Mouse (Mus musculus): Measurements from ENCODE around the gene Cacna1s. TPM values are rescaled to one million over a fixed set of nuclear protein-coding genes. Genes with fewer than 3 reads are reported as not detected.

The Cacna1s gene
- polyA plus RNA-seq, 1 experiment: 16.5 TPM

DNA sequence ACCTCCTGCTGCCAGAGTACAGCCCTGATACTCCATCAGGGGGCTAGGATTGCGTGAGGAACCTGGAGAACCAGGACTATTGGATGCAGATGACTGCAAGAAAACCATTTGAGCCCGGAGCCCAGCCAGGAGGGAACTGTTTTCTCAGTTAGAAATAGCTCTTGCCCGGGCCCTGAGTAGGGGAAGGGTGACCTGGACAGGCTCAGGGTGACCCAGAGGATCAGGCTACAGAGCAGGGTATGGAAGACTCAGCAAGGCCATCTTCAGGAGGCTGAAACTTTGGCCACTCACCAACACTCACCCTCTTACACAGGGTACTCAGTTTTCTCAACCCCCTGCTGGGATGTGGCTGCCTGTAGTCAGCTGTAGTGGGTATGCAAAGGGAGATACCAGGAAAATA lies 15.0 kb downstream of the Cacna1s start:
- Histone ChIP-seq H3K27ac (ENCODE audit: control insufficient read depth, insufficient read depth, low read depth, low read length) (no peak overlapping the region), H3K4me1 (ENCODE audit: control insufficient read depth, insufficient read depth, low read length) (no peaks in the 10 kb centered on the region), H3K36me3 (ENCODE audit: control insufficient read depth, insufficient read depth, low read length) (no peaks in the 10 kb centered on the region), H3K27me3 (ENCODE audit: control insufficient read depth, insufficient read depth, low read length) (no peaks in the 10 kb centered on the region), H3K4me3 (ENCODE audit: control insufficient read depth, low read depth, low read length) (no peak overlapping the region)
- TF ChIP-seq POLR2A (IDR thresholded peaks at IDR 0.05; ENCODE audit: control insufficient read depth, low read depth, low read length) (no peak), CTCF (IDR thresholded peaks at IDR 0.05; ENCODE audit: control insufficient read depth, insufficient read depth, insufficient replicate concordance, low read depth, low read length) (no peak)

DNA sequence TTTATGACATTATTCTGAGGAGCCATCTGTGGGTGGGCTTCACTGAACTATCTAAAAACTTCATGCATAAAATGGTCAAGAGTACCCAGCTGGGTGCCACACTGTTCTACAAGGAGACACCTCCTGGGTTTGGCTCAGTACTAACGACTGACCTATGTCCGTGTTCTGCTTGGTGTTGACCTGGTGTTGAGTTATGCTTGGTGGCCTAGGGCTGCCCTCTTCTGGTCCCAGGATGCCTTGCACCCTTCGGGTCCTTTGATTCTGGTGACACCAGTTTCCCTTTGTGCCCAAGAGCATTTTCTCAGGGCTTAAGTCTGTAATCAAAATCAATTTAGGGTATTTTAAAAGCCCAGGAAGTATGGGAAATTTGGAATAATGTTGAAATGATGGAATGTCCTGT lies 23.5 kb downstream of the Cacna1s start:
- Histone ChIP-seq H3K4me1 (ENCODE audit: control insufficient read depth, insufficient read depth, low read length) (no peaks in the 10 kb centered on the region), H3K27ac (ENCODE audit: control insufficient read depth, insufficient read depth, low read depth, low read length) (no peak overlapping the region), H3K4me3 (ENCODE audit: control insufficient read depth, low read depth, low read length) (no peak overlapping the region), H3K27me3 (ENCODE audit: control insufficient read depth, insufficient read depth, low read length) (no peaks in the 10 kb centered on the region), H3K36me3 (ENCODE audit: control insufficient read depth, insufficient read depth, low read length) (no peaks in the 10 kb centered on the region)
- TF ChIP-seq CTCF (IDR thresholded peaks at IDR 0.05; ENCODE audit: control insufficient read depth, insufficient read depth, insufficient replicate concordance, low read depth, low read length): peak; percentile 64; the same call in 1 of the 2 replicates
- TF ChIP-seq POLR2A (IDR thresholded peaks at IDR 0.05; ENCODE audit: control insufficient read depth, low read depth, low read length): no peak

- no peak for TF ChIP-seq CTCF (IDR thresholded peaks at IDR 0.05; ENCODE audit: control insufficient read depth, insufficient read depth, insufficient replicate concordance, low read depth, low read length)
- no peak for TF ChIP-seq POLR2A (IDR thresholded peaks at IDR 0.05; ENCODE audit: control insufficient read depth, low read depth, low read length)
- Histone ChIP-seq H3K36me3 (ENCODE audit: control insufficient read depth, insufficient read depth, low read length) (no peaks in the 10 kb centered on the region), H3K4me1 (ENCODE audit: control insufficient read depth, insufficient read depth, low read length) (no peaks in the 10 kb centered on the region), H3K27me3 (ENCODE audit: control insufficient read depth, insufficient read depth, low read length) (no peaks in the 10 kb centered on the region), H3K4me3 (ENCODE audit: control insufficient read depth, low read depth, low read length) (no peak overlapping the region), H3K27ac (ENCODE audit: control insufficient read depth, insufficient read depth, low read depth, low read length) (no peak overlapping the region)
These were observed 25.1 kb downstream of the Cacna1s start for GRCm38 (mm10) chr1:136077656-136078055.

DNA sequence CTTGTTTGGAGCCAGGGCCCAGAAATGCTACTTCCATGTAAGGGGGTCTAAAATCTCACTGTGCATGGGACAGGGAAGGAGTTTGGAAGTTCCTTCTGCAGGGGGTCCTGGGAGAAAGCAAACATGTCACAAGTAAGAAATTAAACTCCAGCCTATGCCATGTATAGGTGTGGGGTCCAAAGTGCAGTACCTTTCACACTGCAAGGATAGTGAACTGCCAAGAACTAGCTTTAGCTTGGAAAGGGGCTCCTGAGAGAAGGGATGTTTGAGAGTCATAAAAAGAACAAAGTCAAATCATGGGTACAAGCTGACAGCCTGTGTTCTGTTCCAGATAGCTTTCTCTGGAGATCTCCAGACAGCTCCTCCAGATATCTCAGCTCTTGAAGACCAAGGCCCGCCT lies 28.6 kb downstream of the Cacna1s start:
- no peaks in the 10 kb centered on the region for H3K36me3 ChIP-seq (ENCODE audit: control insufficient read depth, insufficient read depth, low read length)
- H3K4me3 ChIP-seq (ENCODE audit: control insufficient read depth, low read depth, low read length): no peak overlapping the region
- H3K27ac ChIP-seq (ENCODE audit: control insufficient read depth, insufficient read depth, low read depth, low read length): no peak overlapping the region; the same call in 1 of the 2 replicates
- H3K27me3 ChIP-seq (ENCODE audit: control insufficient read depth, insufficient read depth, low read length): no peaks in the 10 kb centered on the region
- no peaks in the 10 kb centered on the region for H3K4me1 ChIP-seq (ENCODE audit: control insufficient read depth, insufficient read depth, low read length)
- TF ChIP-seq POLR2A (IDR thresholded peaks at IDR 0.05; ENCODE audit: control insufficient read depth, low read depth, low read length) (no peak), CTCF (IDR thresholded peaks at IDR 0.05; ENCODE audit: control insufficient read depth, insufficient read depth, insufficient replicate concordance, low read depth, low read length) (no peak)

GRCm38 (mm10) chr1:136085988-136086685 lies 33.6 kb downstream of the Cacna1s start:
- H3K27me3 ChIP-seq (ENCODE audit: control insufficient read depth, insufficient read depth, low read length): no peaks in the 10 kb centered on the region
- TF ChIP-seq CTCF (IDR thresholded peaks at IDR 0.05; ENCODE audit: control insufficient read depth, insufficient read depth, insufficient replicate concordance, low read depth, low read length): no peak
- TF ChIP-seq POLR2A (IDR thresholded peaks at IDR 0.05; ENCODE audit: control insufficient read depth, low read depth, low read length): no peak
- H3K36me3 ChIP-seq (ENCODE audit: control insufficient read depth, insufficient read depth, low read length): no peaks in the 10 kb centered on the region
- no peak overlapping the region for H3K27ac ChIP-seq (ENCODE audit: control insufficient read depth, insufficient read depth, low read depth, low read length)
- no peak overlapping the region for H3K4me3 ChIP-seq (ENCODE audit: control insufficient read depth, low read depth, low read length)
- no peaks in the 10 kb centered on the region; the same call in 1 of the 2 replicates for H3K4me1 ChIP-seq (ENCODE audit: control insufficient read depth, insufficient read depth, low read length)

DNA sequence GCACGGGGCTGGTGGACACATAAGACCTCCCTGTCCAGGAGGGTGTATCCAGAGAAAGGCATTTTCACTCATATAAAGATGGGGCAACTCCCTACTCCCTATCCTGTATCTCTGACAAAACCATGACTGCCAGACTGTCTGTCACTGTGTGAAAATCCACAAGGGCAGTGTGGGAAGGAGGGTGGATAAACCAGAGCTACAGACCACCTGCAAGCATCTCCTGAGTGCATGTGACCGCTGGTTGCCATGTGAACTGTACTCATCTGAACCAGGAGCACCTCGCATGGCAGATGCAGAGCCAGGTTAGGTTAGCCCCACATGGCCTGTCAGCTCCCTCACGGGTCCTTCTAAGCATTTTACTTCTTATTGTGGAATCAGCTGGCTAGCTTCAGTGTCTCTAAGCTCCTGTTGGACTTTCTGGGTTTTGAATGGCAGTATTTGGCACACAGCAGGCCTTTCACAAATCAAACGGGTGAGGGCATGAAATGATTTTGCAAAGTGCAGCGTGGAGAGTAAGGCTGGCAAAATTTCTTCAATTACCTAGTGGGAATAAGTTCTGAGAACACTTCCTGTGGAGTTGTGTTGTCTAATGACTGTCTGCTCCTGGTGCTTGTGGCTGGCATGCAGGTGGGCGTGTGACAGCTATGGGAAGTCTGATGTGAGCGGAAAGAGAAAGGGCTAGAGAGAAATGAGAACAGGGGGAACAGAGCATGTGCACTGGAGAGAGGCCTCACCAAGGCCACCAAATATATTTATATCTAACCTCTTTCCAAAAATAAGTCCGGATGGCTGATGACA lies 37.0 kb downstream of the Cacna1s start:
- H3K36me3 ChIP-seq (ENCODE audit: control insufficient read depth, insufficient read depth, low read length): no peaks in the 10 kb centered on the region
- no peaks in the 10 kb centered on the region for H3K27me3 ChIP-seq (ENCODE audit: control insufficient read depth, insufficient read depth, low read length)
- H3K4me1 ChIP-seq (ENCODE audit: control insufficient read depth, insufficient read depth, low read length): no peaks in the 10 kb centered on the region; the same call in none of the 2 replicates
- no peak overlapping the region for H3K27ac ChIP-seq (ENCODE audit: control insufficient read depth, insufficient read depth, low read depth, low read length)
- H3K4me3 ChIP-seq (ENCODE audit: control insufficient read depth, low read depth, low read length): no peak overlapping the region
- no peak for TF ChIP-seq POLR2A (IDR thresholded peaks at IDR 0.05; ENCODE audit: control insufficient read depth, low read depth, low read length)
- no peak for TF ChIP-seq CTCF (IDR thresholded peaks at IDR 0.05; ENCODE audit: control insufficient read depth, insufficient read depth, insufficient replicate concordance, low read depth, low read length)

- Histone ChIP-seq H3K27ac (ENCODE audit: control insufficient read depth, insufficient read depth, low read depth, low read length) (no peak overlapping the region), H3K36me3 (ENCODE audit: control insufficient read depth, insufficient read depth, low read length) (no peaks in the 10 kb centered on the region), H3K27me3 (ENCODE audit: control insufficient read depth, insufficient read depth, low read length) (no peaks in the 10 kb centered on the region), H3K4me1 (ENCODE audit: control insufficient read depth, insufficient read depth, low read length) (peaks cover 2% of the 10 kb centered on the region), H3K4me3 (ENCODE audit: control insufficient read depth, low read depth, low read length) (no peak overlapping the region)
- no peak for TF ChIP-seq CTCF (IDR thresholded peaks at IDR 0.05; ENCODE audit: control insufficient read depth, insufficient read depth, insufficient replicate concordance, low read depth, low read length)
- no peak for TF ChIP-seq POLR2A (IDR thresholded peaks at IDR 0.05; ENCODE audit: control insufficient read depth, low read depth, low read length)
These were observed 41.2 kb downstream of the Cacna1s start for GRCm38 (mm10) chr1:136093726-136094125.
